20 mouse cellular contexts compared by ENCODE assay signal in the genomic region with DNA sequence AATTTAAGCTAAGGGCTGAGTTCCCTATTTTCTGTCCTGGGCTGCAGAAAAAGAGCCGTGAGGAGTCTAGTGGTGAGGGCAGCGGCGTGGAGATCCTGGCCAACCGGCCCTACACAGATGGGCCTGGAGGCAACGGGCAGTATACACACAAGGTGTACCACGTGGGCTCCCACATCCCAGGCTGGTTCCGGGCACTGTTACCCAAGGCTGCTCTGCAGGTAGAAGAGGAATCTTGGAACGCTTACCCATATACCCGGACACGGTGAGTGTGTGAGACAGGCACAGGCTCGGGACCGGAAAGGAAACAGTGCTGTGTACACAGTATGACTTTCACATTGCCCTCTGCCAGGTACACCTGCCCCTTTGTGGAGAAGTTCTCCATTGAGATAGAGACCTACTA. TPM values are rescaled to one million over a fixed set of nuclear protein-coding genes. Genes with fewer than 3 reads are reported as not detected.
"Had no signal": no experiment of that assay in that cellular context is flagged by ENCODE, and none has a peak within 500 bp of the region (broad histone marks: within the 10 kb centered on the region; RNA-seq: fewer than 3 reads in every experiment).

No protein-coding gene starts in this region.

- ATAC-seq: midbrain, embryonic 13.5 days had no signal

- H3K27ac ChIP-seq: layer of hippocampus, adult 2 months; limb, embryonic 12.5 days; liver, embryonic 14.5 days; midbrain, embryonic 13.5 days; neural tube, embryonic 15.5 days; stomach, postnatal 0 days had no signal

- H3K9me3 ChIP-seq: limb, embryonic 12.5 days; midbrain, embryonic 13.5 days; neural tube, embryonic 15.5 days had no signal

- H3K4me3 ChIP-seq: layer of hippocampus, adult 2 months; limb, embryonic 12.5 days; myocyte had no signal

- H3K27me3 ChIP-seq: neural tube, embryonic 15.5 days had no signal

- DNase-seq: kidney, postnatal 10 days; kidney, postnatal 4 days; layer of hippocampus, postnatal 36 days; liver; lung, adult 18-20 months; right cerebral cortex, adult 18-20 months; right cerebral cortex, postnatal 25 days had no signal

- H3K9ac ChIP-seq: limb, embryonic 12.5 days; liver, embryonic 14.5 days had no signal

- H3K4me2 ChIP-seq: limb, embryonic 12.5 days had no signal

RNA-seq across cellular contexts. Expression of a gene that starts 21.2 kb away (rescaled TPM):
- total RNA-seq: layer of hippocampus, adult 2 months; layer of hippocampus, postnatal 36 days; left cerebral cortex, adult 8-10 months; left cerebral cortex, postnatal 36 days; megakaryocyte-erythroid progenitor cell, adult 5-6 weeks had no signal
- polyA plus RNA-seq: limb, embryonic 12.5 days; lung, embryonic 16.5 days; midbrain, embryonic 13.5 days; myocyte; neural tube, embryonic 11.5 days; neural tube, embryonic 15.5 days; small intestine, adult 2 months; stomach, postnatal 0 days had no signal

RNA-seq across cellular contexts. Expression of a gene that starts 37.0 kb away (rescaled TPM):
- total RNA-seq: left cerebral cortex, postnatal 36 days; megakaryocyte-erythroid progenitor cell, adult 5-6 weeks had no signal
- polyA plus RNA-seq: limb, embryonic 12.5 days; liver, embryonic 14.5 days; lung, embryonic 16.5 days; myocyte; neural tube, embryonic 11.5 days; neural tube, embryonic 15.5 days; stomach, postnatal 0 days had no signal
